Mouse (Mus musculus): Measurements from ENCODE around the gene Igsf23.

DNA sequence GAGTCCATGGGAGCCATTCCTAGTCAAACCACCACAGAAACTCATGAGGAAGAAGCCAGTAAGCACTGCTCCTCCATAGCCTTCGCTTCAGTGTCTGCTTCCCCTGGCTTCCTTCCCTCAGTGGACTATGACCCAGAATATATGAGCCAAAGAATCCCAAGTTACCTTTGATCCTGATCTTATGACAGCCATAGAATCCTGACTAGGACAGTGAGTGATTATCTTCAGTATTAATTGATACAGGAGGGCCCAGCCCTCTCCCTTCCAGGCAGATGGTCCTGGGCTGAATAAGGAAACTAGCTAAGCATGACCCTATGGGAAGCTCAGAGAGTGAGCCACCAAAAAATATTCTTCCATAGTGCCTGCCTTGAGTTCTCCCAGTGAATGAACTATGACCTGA is 11.9 kb upstream of the Igsf23 start:
- TF ChIP-seq CTCF (IDR thresholded peaks at IDR 0.05; ENCODE audit: low read depth, low read length), result no peak
- no peak for TF ChIP-seq POLR2A (IDR thresholded peaks at IDR 0.05; ENCODE audit: insufficient read depth, low read length)
- no peak for TF ChIP-seq EP300 (IDR thresholded peaks at IDR 0.05; ENCODE audit: insufficient read depth, low read depth, low read length)
